Mouse (Mus musculus) forebrain, embryonic 10.5 days (tissue): Measurements from ENCODE around the gene Wdr89. TPM values are rescaled to one million over a fixed set of nuclear protein-coding genes. Genes with fewer than 3 reads are reported as not detected.

ENCODE experiments used
- DNase-seq: peaks from one replicate; pipeline ENCODE4 v3.0.0-alpha.2; 2017; ENCODE audit warnings: low spot score; ENCODE audit errors: extremely low spot score
- H3K27ac ChIP-seq: fragments of 300-500 bp; sonication (generic); 2 replicates; pipeline ENCODE4 v1.5.1; 2016; ENCODE audit warnings: mild to moderate bottlenecking
- H3K27me3 ChIP-seq: fragments of 300-500 bp; sonication (generic); 2 replicates; pipeline ENCODE4 v1.6.1; 2016; ENCODE audit warnings: mild to moderate bottlenecking; ENCODE audit not compliant: poor library complexity, severe bottlenecking
- H3K36me3 ChIP-seq: fragments of 300-500 bp; sonication (generic); replicated peaks from 2 replicates; pipeline ENCODE4 v1.6.1; 2016; ENCODE audit warnings: mild to moderate bottlenecking, moderate library complexity
- H3K4me1 ChIP-seq: fragments of 300-500 bp; sonication (generic); 2 replicates; pipeline ENCODE4 v1.6.1; 2016
- H3K4me3 ChIP-seq: fragments of 300-500 bp; sonication (generic); 2 replicates; pipeline ENCODE4 v1.5.1; 2016; ENCODE audit warnings: mild to moderate bottlenecking, moderate library complexity
- H3K9me3 ChIP-seq: fragments of 300-500 bp; sonication (generic); 2 replicates; pipeline ENCODE4 v1.6.1; 2016; ENCODE audit warnings: mild to moderate bottlenecking, moderate library complexity
- WGBS: fragments of 180-500 bp; shearing (Covaris S2); methylation state at CpG from one replicate; pipeline ENCODE4 v1.1.7; 2016; 5-methylcytosine and 5-hydroxymethylcytosine counted together
- polyA plus RNA-seq: library from polyadenylated mRNA; unstranded; fragments of >200 nt; fragmentation: Nextera tagmentation; extraction: Ambion mirVana; gene quantifications from 2 replicates; pipeline ENCODE4 v1.2.1, GENCODE M21; 2016

Wdr89 gene
- polyA plus RNA-seq, 1 experiment from 2014 or later = 13.9 TPM

DNA sequence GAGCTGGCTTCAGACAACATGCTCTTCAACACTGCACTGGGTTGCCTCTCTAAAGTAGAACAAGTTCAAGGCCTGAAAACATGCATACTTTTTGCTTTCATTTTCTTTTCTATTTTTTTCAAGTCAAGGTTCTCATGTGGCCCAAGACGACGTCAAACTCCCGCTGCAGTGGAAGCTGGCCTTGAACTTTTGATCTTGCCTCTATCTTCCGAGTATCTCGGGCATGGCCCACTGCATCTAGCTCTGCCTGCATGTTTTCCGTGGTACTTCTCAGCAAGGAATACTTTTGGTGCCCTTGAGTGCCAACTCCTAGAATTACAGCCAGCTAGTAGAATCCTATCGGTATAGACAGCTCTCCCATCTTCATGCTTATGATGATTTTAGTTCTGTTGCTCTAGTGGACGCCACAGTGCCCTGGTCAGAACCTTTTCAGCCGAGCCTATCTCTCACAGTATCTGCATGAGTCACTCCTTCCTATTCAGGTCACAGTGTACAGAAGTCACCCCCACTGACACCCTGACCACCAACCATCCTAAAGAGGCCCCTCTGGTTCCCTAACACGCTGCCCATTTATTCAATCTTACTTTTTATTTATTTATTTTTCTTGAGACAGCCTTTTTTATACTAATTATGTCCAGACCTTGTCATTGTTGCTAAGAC is 33.4 kb downstream of the Wdr89 start:
- WGBS = 93% methylated on average over 10 of the region's 10 CpGs
- Histone ChIP-seq H3K27ac (no peak overlapping the region), H3K4me1 (no peaks in the 10 kb centered on the region), H3K9me3 (no peaks in the 10 kb centered on the region), H3K36me3 (peaks cover 16% of the 10 kb centered on the region), H3K4me3 (no peak overlapping the region), H3K27me3 (no peaks in the 10 kb centered on the region)
- DNase-seq = no peak

- Histone ChIP-seq H3K9me3 (no peaks in the 10 kb centered on the region), H3K36me3 (peaks cover 16% of the 10 kb centered on the region), H3K27me3 (no peaks in the 10 kb centered on the region), H3K4me1 (no peaks in the 10 kb centered on the region), H3K27ac (no peak overlapping the region), H3K4me3 (no peak overlapping the region)
- 71% methylated on average over 1 of the region's 1 CpGs for WGBS
- DNase-seq = no peak
These were observed 39.7 kb downstream of the Wdr89 start for GRCm38 (mm10) chr12:75629618-75630017.

GRCm38 (mm10) chr12:75623292-75623691 is 46.0 kb downstream of the Wdr89 start:
- Histone ChIP-seq H3K36me3 (no peaks in the 10 kb centered on the region), H3K4me3 (no peak overlapping the region), H3K27me3 (no peaks in the 10 kb centered on the region), H3K9me3 (peaks cover 9% of the 10 kb centered on the region; the same call in 1 of the 2 replicates), H3K4me1 (no peaks in the 10 kb centered on the region), H3K27ac (no peak overlapping the region)
- 97% methylated on average over 5 of the region's 5 CpGs for WGBS
- no peak for DNase-seq

DNA sequence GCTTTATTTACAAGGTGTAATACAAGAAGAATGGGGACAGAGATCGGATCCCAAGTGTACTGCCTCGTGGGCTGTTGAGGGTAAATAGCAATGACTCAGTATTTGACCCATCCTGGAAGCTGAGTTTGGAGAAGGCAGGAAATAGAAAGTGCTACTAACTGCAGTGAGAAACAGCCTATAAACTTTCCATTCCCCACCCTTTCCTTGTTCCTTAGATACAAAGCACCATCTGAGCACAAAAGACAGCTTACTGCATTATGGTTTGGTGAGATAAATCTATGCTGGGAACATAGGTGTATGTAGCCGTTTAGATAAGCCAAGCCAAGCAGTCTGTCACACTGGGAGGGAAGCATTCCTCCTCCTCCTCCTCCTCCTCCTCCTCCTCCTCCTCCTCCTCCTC is 46.5 kb downstream of the Wdr89 start:
- Histone ChIP-seq H3K27ac (no peak overlapping the region), H3K27me3 (no peaks in the 10 kb centered on the region), H3K4me3 (no peak overlapping the region), H3K4me1 (no peaks in the 10 kb centered on the region), H3K9me3 (peaks cover 9% of the 10 kb centered on the region; the same call in 1 of the 2 replicates), H3K36me3 (no peaks in the 10 kb centered on the region)
- 86% methylated on average over 3 of the region's 3 CpGs for WGBS
- DNase-seq = no peak

DNA sequence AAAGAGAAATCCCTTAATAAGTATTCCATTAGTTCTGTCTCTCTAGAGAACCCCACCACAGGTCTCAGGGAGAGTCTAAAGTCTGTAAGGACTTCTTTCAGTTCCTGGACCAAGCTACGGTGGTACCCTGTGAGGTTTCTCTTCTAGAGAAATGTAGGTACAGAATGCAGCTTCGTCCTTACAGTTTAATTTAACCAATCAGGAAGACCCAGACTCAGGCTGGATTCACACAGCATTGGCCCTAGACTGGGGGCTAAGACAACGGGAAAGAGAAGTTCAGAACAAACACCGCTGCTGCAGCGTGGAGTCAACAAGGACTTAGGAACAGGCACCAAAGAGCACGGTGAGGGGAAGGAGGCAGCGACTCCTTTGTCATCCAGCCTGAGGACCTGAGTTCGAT is 52.5 kb downstream of the Wdr89 start:
- Histone ChIP-seq H3K27me3 (peaks cover 10% of the 10 kb centered on the region), H3K9me3 (peaks cover 7% of the 10 kb centered on the region; the same call in 1 of the 2 replicates), H3K4me1 (peaks cover 9% of the 10 kb centered on the region), H3K36me3 (no peaks in the 10 kb centered on the region), H3K27ac (no peak overlapping the region), H3K4me3 (no peak overlapping the region)
- no peak for DNase-seq
- WGBS = 63% methylated on average over 8 of the region's 8 CpGs

DNA sequence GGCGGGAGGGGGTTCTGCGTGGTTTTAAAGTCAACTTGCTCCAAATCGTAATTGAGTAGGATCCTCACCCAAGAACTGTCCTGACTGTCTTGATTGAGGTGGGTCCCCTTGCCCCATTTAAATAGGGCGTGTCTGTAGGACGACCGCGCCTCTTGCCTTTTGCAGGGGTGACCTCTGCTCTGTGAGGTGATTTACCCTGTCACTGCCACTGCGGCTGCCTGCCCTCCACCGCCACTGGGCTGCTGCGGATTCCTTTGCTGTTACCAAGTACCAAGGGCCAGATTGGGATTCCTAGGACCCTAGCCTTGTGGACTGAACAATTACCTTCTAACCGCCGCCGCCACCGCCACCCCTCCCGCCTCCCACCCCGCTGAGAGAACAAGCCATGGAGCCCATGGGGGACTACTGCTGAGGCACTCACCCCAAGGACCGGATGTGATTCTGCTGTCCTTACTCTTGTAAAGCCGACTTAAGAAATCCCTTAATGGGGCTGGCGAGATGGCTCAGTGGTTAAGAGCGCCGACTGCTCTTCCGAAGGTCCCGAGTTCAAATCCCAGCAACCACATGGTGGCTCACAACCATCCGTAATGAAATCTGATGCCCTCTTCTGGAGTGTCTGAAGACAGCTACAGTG is 53.1 kb downstream of the Wdr89 start:
- peaks cover 10% of the 10 kb centered on the region for H3K27me3 ChIP-seq
- H3K4me1 ChIP-seq = peaks cover 9% of the 10 kb centered on the region
- 7% methylated on average over 24 of the region's 24 CpGs for WGBS
- H3K27ac ChIP-seq = no peak overlapping the region
- peak; percentile 22 for DNase-seq
- H3K9me3 ChIP-seq = peaks cover 3% of the 10 kb centered on the region; the same call in 1 of the 2 replicates
- peak overlapping the region; percentile 40 for H3K4me3 ChIP-seq
- H3K36me3 ChIP-seq = no peaks in the 10 kb centered on the region

GRCm38 (mm10) chr12:75615556-75615955 is 53.8 kb downstream of the Wdr89 start:
- 38% methylated on average over 3 of the region's 3 CpGs for WGBS
- H3K4me1 ChIP-seq = peaks cover 9% of the 10 kb centered on the region
- H3K27me3 ChIP-seq = peaks cover 10% of the 10 kb centered on the region
- DNase-seq = no peak
- no peak overlapping the region for H3K27ac ChIP-seq
- no peak overlapping the region for H3K4me3 ChIP-seq
- H3K36me3 ChIP-seq = no peaks in the 10 kb centered on the region
- no peaks in the 10 kb centered on the region for H3K9me3 ChIP-seq

- no peaks in the 10 kb centered on the region for H3K9me3 ChIP-seq
- peaks cover 10% of the 10 kb centered on the region for H3K27me3 ChIP-seq
- no peak overlapping the region for H3K4me3 ChIP-seq
- H3K36me3 ChIP-seq = no peaks in the 10 kb centered on the region
- WGBS = 91% methylated on average over 7 of the region's 7 CpGs
- no peak overlapping the region for H3K27ac ChIP-seq
- no peak for DNase-seq
- H3K4me1 ChIP-seq = peaks cover 9% of the 10 kb centered on the region
These were observed 56.6 kb downstream of the Wdr89 start for GRCm38 (mm10) chr12:75612711-75613110.

DNA sequence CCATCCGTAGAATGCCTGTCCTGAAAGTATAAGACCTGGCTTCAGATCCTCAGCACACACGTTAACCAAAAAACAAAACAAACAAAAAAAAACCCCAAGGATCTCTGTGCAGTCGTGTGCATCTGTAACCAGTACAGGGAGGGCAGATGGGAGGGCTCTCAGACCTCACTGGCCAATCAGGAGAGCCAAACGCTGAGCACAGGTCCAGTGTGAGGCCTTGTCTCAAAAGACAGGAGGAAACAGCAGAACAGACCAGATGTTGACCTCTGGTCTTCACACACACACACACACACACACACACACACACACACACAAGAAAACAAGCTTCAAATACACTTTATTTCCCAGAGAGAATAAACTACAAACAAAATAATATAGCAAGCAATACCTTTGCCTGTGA is 69.8 kb downstream of the Wdr89 start:
- WGBS = 11% methylated on average over 4 of the region's 4 CpGs
- no peak for DNase-seq
- Histone ChIP-seq H3K36me3 (no peaks in the 10 kb centered on the region), H3K27ac (no peak overlapping the region), H3K27me3 (no peaks in the 10 kb centered on the region), H3K9me3 (no peaks in the 10 kb centered on the region), H3K4me3 (no peak overlapping the region), H3K4me1 (peaks cover 19% of the 10 kb centered on the region)

DNA sequence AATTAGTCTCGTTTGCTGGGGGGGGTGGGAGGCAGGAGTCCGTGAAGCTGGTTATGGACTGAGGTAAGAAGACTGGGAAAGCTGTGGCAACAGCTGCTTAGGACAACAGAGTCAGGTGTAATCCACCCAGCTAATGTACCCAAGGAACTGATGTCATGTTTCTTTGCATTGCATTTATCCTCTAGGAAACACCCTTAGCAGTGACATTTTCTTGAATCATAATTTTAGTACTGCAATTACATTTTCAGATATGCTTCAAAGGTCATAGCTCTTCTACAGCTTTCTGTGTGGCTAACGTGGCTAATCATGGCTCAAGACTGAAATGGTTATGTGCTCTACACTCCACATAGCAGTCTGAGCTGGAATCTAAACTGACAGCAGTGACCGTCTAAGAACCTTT is 70.3 kb downstream of the Wdr89 start:
- 75% methylated on average over 4 of the region's 4 CpGs for whole genome bisulfite sequencing
- H3K4me3 ChIP-seq = no peak overlapping the region
- H3K4me1 ChIP-seq = peaks cover 24% of the 10 kb centered on the region
- no peak for DNase-seq
- H3K36me3 ChIP-seq = no peaks in the 10 kb centered on the region
- no peaks in the 10 kb centered on the region for H3K9me3 ChIP-seq
- H3K27me3 ChIP-seq = no peaks in the 10 kb centered on the region
- H3K27ac ChIP-seq = no peak overlapping the region

DNA sequence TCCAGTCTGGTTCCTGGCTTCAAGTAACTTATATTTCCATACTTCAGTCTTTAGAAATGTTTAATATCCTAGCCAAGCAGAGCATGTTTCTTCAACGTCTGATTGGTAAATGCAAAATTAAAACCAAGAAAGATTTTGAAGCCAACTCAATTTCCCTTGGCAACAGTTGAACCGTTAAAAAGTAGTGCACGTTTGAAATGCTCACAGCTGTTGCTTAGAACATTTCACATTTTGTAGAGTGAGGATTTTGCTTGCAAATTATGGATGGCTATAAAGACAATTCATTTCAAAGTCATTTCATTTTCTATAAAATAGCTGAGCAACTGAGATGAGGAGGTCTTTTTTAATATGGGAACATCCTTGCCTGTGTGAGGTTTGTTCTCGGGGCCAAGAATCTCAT is 71.6 kb downstream of the Wdr89 start:
- Histone ChIP-seq H3K9me3 (no peaks in the 10 kb centered on the region), H3K36me3 (peaks cover 7% of the 10 kb centered on the region), H3K4me1 (peaks cover 29% of the 10 kb centered on the region), H3K27ac (no peak overlapping the region), H3K4me3 (no peak overlapping the region), H3K27me3 (no peaks in the 10 kb centered on the region)
- 88% methylated on average over 4 of the region's 4 CpGs for WGBS
- no peak for DNase-seq

GRCm38 (mm10) chr12:75596154-75597002 is 73.0 kb downstream of the Wdr89 start, which contains the start of gene Ppp2r5e:
TSS of gene Ppp2r5e (minus strand) at chr12:75596245.
- peaks cover 20% of the 10 kb centered on the region for H3K36me3 ChIP-seq
- peaks cover 29% of the 10 kb centered on the region for H3K4me1 ChIP-seq
- H3K27me3 ChIP-seq = no peaks in the 10 kb centered on the region
- H3K4me3 ChIP-seq = peak within 1 kb of the TSS; percentile 99
- no peaks in the 10 kb centered on the region for H3K9me3 ChIP-seq
- peak within 1 kb of the TSS; percentile 99 for H3K27ac ChIP-seq
- peak; percentile 100 for DNase-seq
- under 1% methylated on average over 64 of the region's 72 CpGs for WGBS
